Mouse (Mus musculus) ES-Bruce4 (cell line): ENCODE results near the gene Kank3.

Experiments used
- CTCF ChIP-seq: IDR thresholded peaks from one replicate; pipeline ENCODE4 v1.8.1; 2011; ENCODE audit warnings: low read depth, low read length
- POLR2A ChIP-seq: IDR thresholded peaks from one replicate; pipeline ENCODE4 v1.8.1; 2011; ENCODE audit warnings: low read length; ENCODE audit not compliant: insufficient read depth

DNA sequence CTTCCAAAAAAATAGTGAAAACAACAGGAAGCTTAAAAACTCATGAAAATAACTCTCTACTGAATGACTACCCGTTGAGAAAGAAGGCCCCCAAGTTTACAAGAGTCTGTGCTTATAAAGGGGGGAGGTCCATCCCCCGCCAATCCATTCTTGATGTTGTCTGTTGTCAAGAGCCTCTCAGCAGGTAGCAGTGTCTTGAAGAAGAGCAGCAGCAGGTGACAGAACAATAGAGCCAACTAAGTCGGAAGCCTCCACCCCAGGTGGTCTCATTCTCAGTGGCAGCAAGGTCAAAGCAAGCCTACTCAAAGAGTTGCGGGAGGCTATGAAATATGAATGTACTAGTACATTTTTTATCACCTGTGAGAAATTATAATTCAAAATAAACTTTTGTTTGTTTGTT is 47.5 kb downstream of the Kank3 start:
- TF ChIP-seq POLR2A, result no peak
- TF ChIP-seq CTCF, result no peak
